Mouse (Mus musculus): ENCODE measurements around the gene Tex22.

The Tex22 gene

GRCm38 (mm10) chr12:113074329-113075062 lies at the start of gene Tex22:
Gene Tex22 (plus strand): TSS chr12:113074502.
- peak; percentile 92 for DNase-seq

- no peak for DNase-seq
Measured at GRCm38 (mm10) chr12:113026557-113026956, 47.7 kb upstream of the Tex22 start.

DNA sequence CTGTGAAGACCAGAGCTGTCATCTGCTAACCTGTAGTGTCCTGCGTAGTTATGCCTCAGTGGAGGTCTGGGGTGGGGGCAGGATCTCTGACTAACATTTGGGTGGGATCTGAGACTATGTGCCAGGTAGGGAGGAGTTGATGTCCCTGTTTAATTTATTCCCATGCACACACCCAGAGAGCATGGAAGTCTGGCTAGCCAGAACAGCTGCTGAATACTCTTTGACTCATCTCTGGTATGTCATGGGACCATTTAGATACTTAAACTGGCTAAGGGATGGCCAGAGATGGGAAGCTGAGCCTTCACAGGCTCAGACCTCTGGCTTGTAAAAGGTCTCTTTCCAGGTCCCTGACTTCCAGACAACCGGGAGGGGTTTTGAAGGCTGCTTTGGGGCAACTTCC lies 46.8 kb upstream of the Tex22 start:
- DNase-seq: no peak

DNA sequence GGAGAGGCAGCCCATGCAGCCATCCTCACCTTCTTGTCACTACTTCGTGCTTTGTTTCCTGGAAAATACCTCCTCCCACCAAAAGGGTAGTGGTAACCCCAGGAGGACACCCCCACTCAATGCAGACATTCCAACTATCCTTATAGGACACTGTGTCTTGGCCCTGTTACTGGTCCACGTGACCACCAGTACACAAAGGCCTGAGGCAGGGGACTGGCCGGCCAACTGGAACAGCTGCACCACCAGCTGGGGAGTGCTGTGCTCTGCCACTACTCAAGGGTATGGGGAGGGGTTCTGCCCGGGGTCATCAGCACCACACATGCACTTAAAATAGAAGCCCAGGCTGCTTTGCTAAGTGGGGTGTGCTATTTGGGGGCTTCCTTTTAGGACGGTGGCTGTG lies 46.2 kb upstream of the Tex22 start:
- DNase-seq: peak; percentile 44

- DNase-seq: peak; percentile 19
Measured at GRCm38 (mm10) chr12:113028898-113029297, 45.4 kb upstream of the Tex22 start.

DNA sequence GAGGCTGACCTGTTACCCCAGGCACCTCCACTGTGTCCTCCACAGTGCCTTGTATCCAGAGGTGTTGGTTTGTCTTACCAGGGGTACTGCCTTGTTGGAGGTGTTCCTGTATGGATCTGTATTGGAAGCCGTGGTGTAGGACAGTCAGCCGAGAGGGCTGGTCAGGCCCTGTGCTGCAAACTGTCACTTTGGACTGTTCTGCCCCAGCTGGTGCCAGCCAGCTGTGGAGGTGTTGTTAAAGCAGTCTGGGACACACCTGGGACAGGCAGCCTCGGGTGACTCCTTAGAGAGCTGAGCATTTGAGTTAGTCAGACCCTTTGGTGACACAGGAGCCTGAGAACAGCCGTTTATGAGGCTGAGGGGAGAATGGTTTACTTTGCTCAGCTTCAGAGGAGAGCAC lies 44.3 kb upstream of the Tex22 start:
- DNase-seq: no peak

DNA sequence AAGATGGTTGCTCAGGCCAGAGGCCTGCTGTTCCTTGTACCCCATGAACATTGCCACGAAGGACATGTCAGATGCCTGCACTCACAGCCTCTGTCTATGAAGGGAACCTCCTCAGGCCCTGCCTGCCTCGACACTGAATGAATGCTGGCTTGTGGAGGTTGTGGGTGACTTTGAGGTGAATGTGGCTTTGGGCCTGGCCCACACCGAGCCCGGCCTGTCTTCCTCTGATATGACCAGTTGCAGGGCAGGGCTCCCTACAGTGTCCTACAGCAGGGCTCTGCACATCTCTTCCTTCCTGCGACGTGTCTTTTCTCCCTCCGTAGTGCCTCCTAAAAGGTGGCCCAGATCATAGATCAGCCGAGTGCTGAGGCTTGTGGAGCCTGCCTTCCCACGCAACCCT lies 43.3 kb upstream of the Tex22 start:
- no peak for DNase-seq

DNA sequence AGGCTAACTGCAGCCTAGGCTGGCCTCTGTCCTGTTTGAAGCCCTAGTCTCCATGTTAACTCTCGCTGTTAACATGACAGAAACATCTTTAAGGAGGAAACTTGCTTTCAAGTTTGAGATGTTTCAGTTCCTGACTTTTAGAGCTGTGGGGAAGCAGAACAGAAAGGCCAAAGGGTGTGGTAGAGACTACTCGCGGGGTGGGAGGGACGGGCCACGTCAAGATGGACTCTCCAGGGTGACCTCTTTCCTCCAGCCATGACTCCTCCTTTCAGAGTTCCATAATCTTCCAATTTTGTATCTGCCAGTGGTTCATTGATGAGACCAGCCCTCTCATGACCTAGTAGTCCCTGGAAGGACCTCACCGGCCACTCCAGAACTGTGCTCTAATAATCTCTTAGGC lies 42.9 kb upstream of the Tex22 start:
- no peak for DNase-seq

- DNase-seq: peak; percentile 7
Measured at GRCm38 (mm10) chr12:113032296-113033250, 41.7 kb upstream of the Tex22 start.

DNA sequence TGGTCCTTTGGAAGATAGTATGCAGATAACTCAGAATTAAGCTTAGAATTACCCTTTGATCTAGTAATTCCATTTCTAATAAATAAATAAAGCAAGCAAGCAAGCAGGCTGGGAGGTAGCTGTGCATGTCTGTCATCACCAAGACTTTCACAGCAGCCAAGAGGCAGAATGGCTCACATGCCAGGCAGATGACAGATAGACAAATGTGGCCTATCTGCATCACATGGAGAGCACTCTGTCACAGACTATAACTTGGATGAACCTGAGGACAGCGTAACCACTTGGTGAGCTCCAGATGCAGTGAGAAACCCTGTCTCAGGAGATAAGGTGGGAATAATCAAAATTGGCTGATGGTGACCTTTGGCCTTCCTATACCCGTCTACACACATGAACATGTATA lies 39.2 kb upstream of the Tex22 start:
- no peak for DNase-seq

- DNase-seq: no peak
Measured at GRCm38 (mm10) chr12:113036996-113037395, 37.3 kb upstream of the Tex22 start.

GRCm38 (mm10) chr12:113038414-113038813 lies 35.9 kb upstream of the Tex22 start:
- DNase-seq: no peak

DNA sequence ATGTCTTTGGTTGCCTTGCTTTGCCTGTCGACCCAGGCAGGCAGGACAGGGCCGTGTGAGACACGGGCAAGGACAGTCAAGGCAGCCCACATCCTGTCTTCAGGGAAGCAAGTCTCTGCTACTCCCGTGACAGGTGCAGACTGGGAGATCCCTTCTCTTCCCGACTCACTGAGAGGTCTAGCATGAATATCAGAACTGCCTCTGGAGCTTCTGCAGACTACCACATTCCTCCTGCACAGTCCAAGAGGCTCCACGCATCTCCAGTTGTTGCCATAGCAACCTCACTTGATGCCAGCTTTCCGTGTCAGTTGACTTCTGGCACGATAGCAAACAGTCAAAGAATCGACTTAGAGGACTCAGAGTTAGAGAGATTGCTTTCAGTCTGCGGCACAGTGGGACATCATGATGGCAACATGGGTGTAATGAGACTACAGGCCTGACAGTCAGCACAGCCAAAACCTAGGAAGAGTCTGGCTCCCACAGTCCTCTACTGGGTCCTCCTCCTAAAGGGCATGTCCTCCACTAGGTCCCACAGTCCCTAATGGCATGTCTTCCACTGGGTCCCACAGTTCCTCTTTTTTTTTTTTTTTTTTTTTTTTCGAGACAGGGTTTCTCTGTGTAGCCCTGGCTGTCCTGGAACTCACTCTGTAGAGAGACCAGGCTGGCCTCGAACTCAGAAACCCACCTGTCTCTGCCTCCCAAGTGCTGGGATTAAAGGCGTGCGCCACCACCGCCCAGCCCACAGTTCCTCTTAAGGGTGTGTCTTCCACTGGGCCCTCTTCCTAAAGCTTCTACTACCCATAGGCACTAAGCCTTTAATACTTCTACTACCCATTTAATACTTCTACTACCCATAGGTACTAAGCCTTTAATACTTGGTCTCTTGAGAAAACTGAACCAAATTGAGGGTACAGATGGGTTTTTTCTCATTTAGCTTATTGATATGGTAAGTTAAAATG lies 32.5 kb upstream of the Tex22 start:
- peak; percentile 24 for DNase-seq

DNA sequence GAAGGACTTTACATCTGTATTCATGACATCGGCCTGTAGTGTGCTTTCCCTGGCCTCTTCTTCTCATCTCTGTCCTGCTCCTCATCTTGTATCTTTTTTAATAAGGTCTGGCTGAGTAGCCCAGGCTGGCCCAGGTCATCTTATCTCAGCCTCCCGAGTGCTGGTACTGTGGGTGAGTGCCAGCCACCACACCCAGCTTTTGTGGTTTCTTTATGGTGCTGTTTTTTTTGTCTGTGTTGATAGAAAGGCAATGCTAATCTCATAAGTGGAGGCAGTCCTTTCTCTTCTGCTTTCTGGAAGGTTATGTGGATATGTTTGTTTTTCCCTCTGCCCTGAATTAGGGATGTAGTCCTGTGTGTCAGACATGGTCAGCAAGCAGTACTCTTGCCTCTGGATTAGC lies 31.8 kb upstream of the Tex22 start:
- no peak for DNase-seq

DNA sequence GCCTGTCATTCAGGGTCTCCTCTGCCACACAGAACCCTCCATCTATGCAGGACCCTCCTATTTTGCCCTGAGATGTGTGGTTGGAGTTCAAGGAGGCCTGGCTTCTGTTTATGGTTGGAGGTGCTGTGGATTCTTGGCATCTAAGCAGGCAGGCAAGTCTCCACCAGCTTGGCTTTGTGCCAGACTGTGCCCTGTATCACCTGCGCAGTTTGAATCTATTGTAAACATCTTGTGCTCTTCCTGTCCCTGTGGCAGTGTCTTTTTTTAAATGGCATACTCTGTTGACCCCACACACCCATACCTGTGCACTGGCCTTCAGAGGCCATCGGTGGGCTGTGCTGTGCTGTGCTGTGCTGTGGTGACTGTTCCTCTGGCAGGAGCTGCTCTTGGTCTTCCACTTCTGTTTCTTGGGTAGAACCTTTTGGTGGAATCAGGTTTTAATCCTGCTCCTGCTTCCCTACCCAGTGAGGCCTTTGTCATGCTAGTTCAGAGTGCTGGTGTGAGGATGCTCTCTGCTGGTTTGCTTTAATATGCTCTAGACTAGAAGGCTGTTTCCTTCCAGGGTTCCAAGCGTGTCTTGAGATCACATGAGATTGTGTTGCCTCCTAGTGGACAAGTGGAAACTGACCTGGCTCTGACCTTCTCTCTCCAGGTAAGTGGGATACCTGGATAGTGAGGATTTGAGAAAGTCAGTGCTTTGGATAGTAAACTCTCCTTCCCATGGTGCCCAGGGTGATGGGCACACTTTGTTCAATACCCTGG lies 29.2 kb upstream of the Tex22 start:
- DNase-seq: no peak

DNA sequence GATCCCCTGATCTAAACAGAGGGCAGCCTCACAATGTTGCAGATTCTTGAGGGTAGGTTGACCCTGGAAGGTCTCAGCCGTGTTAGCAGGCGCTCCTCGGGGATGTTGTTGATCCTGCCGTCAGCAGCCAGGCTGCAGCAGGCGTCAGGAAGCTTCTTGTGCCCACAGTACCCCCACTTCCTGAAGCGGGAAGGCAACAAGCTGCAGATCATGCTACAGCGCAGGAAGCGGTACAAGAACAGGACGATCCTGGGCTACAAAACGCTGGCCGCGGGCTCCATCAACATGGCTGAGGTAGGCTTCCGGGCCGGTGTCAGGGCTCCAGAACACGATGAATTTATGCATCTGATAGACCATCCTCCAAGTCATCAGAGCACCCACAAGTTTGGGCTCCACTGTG lies 27.4 kb upstream of the Tex22 start:
- no peak for DNase-seq

GRCm38 (mm10) chr12:113048103-113048502 lies 26.2 kb upstream of the Tex22 start:
- no peak for DNase-seq

DNA sequence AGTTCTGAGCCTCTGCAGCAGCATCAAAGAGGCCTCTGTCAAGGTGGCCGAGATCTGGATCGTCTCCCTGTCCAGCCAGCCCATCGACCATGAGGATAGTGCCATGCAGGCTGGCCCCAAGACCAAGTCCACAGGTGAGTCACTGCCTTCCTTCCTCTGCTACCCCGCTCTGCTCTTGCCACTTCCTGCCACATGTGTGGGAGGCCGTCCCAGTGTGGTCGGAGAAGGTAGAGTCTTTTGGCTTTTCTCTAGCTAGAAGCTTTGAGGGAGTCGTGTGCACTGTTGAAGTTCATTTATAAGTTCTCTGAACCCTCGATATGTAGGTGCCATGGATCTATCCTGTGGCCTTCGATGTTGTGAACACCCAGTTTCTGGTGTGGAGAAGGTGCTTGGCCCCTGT lies 24.5 kb upstream of the Tex22 start:
- no peak for DNase-seq

- DNase-seq: no peak
Measured at GRCm38 (mm10) chr12:113050671-113051070, 23.6 kb upstream of the Tex22 start.

DNA sequence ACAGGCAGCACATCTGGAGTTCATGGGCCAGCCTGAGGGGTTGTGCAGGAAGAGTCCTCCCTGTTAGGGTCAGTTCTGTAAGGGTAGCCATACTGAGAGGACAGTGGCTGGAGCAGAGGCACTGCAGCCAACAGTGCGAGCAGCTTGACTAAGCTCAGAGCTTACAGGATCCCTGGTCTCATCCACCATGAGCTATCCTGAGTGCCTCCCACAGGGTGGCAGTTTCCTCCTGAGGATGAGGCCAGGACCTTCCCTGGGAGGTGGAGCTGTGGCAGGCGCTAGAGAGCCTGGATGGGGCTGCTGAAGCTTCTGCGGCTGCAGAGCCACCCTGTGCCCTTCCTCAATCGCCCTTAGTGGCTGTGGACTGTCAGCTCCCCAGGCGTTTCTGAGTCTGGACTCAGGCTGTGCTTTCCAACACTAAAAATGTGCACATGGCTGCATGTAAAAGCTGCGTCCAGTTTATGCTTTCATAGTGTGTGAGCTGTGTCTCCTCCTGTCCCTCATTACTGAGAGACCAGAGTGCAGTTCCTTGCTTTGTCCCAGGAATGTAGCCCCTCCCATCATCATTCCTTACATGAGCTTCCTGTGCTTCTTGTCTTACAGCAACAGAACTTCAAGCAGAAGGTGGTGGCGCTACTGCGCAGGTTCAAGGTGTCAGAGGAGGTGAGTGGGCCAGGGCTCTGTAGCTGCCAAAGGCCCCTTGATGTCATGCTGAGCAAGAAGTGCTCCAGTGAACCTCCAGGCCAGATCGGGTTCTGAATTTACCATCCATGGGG lies 22.5 kb upstream of the Tex22 start:
- peak; percentile 53 for DNase-seq

GRCm38 (mm10) chr12:113056089-113056488 lies 18.2 kb upstream of the Tex22 start:
- no peak for DNase-seq

All from embryo, embryonic 11 days (tissue).